Comparison of ENCODE assay signal across 16 mouse cellular contexts in genomic region chr14:11663661-11664215, GRCm38 (mm10).
DNase-seq lines count a peak whose midpoint lies in the region; ATAC-seq and TF ChIP-seq lines count a peak whose summit lies in the region.
"Had no signal": no experiment of that assay in that cellular context is flagged by ENCODE, and none has a peak within 500 bp of the region (broad histone marks: within the 10 kb centered on the region; RNA-seq: fewer than 3 reads in every experiment).

No protein-coding gene starts in this region.

- no peak overlapping the region for H3K4me3 ChIP-seq in forebrain, embryonic 10.5 days
- H3K4me3 ChIP-seq in forebrain, embryonic 13.5 days = no peak overlapping the region
- no peak overlapping the region for H3K4me3 ChIP-seq in hindbrain, postnatal 0 days (ENCODE audit: low read length)
- H3K4me3 ChIP-seq in hindbrain, embryonic 13.5 days = no peak overlapping the region
- no peak overlapping the region for H3K4me3 ChIP-seq in neural tube, embryonic 14.5 days (ENCODE audit: low read depth, low read length)
- H3K4me3 ChIP-seq: embryonic facial prominence, embryonic 12.5 days; hindbrain, embryonic 12.5 days; limb, embryonic 12.5 days; liver, embryonic 13.5 days had no signal

- ATAC-seq in forebrain, embryonic 13.5 days = no peak
- no peak for ATAC-seq in hindbrain, postnatal 0 days
- ATAC-seq in hindbrain, embryonic 13.5 days (ENCODE audit: low FRiP score) = no peak
- ATAC-seq in neural tube, embryonic 14.5 days (ENCODE audit: low read depth) = no peak
- ATAC-seq: CD4-positive, CD25-positive, alpha-beta regulatory T cell, adult 4 months had no signal

- no peak overlapping the region for H3K4me2 ChIP-seq in forebrain, embryonic 13.5 days
- H3K4me2 ChIP-seq in hindbrain, postnatal 0 days (ENCODE audit: low read depth, low read length) = no peak overlapping the region
- H3K4me2 ChIP-seq in hindbrain, embryonic 13.5 days = no peak overlapping the region
- H3K4me2 ChIP-seq in neural tube, embryonic 14.5 days (ENCODE audit: low read depth, low read length) = no peak overlapping the region; the same call in 1 of the 2 replicates
- H3K4me2 ChIP-seq: embryonic facial prominence, embryonic 12.5 days; hindbrain, embryonic 12.5 days; limb, embryonic 12.5 days; liver, embryonic 13.5 days had no signal

- H3K27me3 ChIP-seq in forebrain, embryonic 10.5 days (ENCODE audit: poor library complexity, severe bottlenecking) = peaks cover 45% of the 10 kb centered on the region
- H3K27me3 ChIP-seq in forebrain, embryonic 13.5 days = 0 out of 2 replicates have a peak, but pooled peaks cover 4% of the 10 kb centered on the region
- H3K27me3 ChIP-seq in hindbrain, postnatal 0 days (ENCODE audit: insufficient read depth, low read length) = no peaks in the 10 kb centered on the region
- H3K27me3 ChIP-seq in hindbrain, embryonic 13.5 days = no peaks in the 10 kb centered on the region
- H3K27me3 ChIP-seq in neural tube, embryonic 14.5 days (ENCODE audit: control insufficient read depth, insufficient read depth, low read length) = no peaks in the 10 kb centered on the region
- H3K27me3 ChIP-seq: embryonic facial prominence, embryonic 12.5 days; hindbrain, embryonic 12.5 days; liver, embryonic 13.5 days had no signal

- TF ChIP-seq CTCF in hindbrain, postnatal 0 days (IDR thresholded peaks at IDR 0.05; ENCODE audit: low read depth) = no peak

- H3K4me1 ChIP-seq in forebrain, embryonic 10.5 days = peaks cover 56% of the 10 kb centered on the region
- peaks cover 18% of the 10 kb centered on the region for H3K4me1 ChIP-seq in forebrain, embryonic 13.5 days
- peaks cover 10% of the 10 kb centered on the region; the same call in 1 of the 2 replicates for H3K4me1 ChIP-seq in hindbrain, postnatal 0 days (ENCODE audit: insufficient read depth, low read length)
- H3K4me1 ChIP-seq in hindbrain, embryonic 13.5 days (replicated peaks) = peaks cover 43% of the 10 kb centered on the region
- H3K4me1 ChIP-seq in neural tube, embryonic 14.5 days (ENCODE audit: control insufficient read depth, insufficient read depth, low read length) = peaks cover 9% of the 10 kb centered on the region
- H3K4me1 ChIP-seq: liver, embryonic 13.5 days had no signal

- H3K36me3 ChIP-seq in forebrain, embryonic 10.5 days (replicated peaks) = no peaks in the 10 kb centered on the region; the same call in 1 of the 2 replicates
- no peaks in the 10 kb centered on the region for H3K36me3 ChIP-seq in forebrain, embryonic 13.5 days (ENCODE audit: poor library complexity, severe bottlenecking)
- H3K36me3 ChIP-seq in hindbrain, postnatal 0 days (ENCODE audit: insufficient read depth, low read length) = no peaks in the 10 kb centered on the region
- no peaks in the 10 kb centered on the region for H3K36me3 ChIP-seq in hindbrain, embryonic 13.5 days
- H3K36me3 ChIP-seq in neural tube, embryonic 14.5 days (ENCODE audit: control insufficient read depth, insufficient read depth, low read length) = no peaks in the 10 kb centered on the region
- H3K36me3 ChIP-seq: embryonic facial prominence, embryonic 12.5 days; hindbrain, embryonic 12.5 days; limb, embryonic 12.5 days; liver, embryonic 13.5 days had no signal

- peak; percentile 25 for DNase-seq in forebrain, embryonic 10.5 days (ENCODE audit: extremely low spot score, low spot score)
- peak; percentile 41 for DNase-seq in hindbrain, postnatal 0 days (ENCODE audit: low spot score)
- DNase-seq in R1 (ENCODE audit: low read depth, low spot score) = peak; percentile 49
- no peak for DNase-seq in embryo, embryonic 9.5 days (ENCODE audit: extremely low spot score)
- no peak for DNase-seq in heart, postnatal 36 days
- DNase-seq: cerebellum, adult 8-10 months; kidney, adult 11 months; liver, embryonic 13.5 days had no signal

- peaks cover 3% of the 10 kb centered on the region; the same call in 1 of the 2 replicates for H3K9me3 ChIP-seq in forebrain, embryonic 10.5 days
- no peaks in the 10 kb centered on the region for H3K9me3 ChIP-seq in forebrain, embryonic 13.5 days (replicated peaks)
- no peaks in the 10 kb centered on the region for H3K9me3 ChIP-seq in hindbrain, postnatal 0 days (ENCODE audit: low read length)
- no peaks in the 10 kb centered on the region for H3K9me3 ChIP-seq in hindbrain, embryonic 13.5 days
- H3K9me3 ChIP-seq in neural tube, embryonic 14.5 days (ENCODE audit: control insufficient read depth, low read length) = no peaks in the 10 kb centered on the region
- H3K9me3 ChIP-seq: embryonic facial prominence, embryonic 12.5 days; hindbrain, embryonic 12.5 days; limb, embryonic 12.5 days had no signal

- intact Hi-C loops in heart, postnatal 36 days (cut with DNase I) = no loop called here

- no peak overlapping the region for H3K27ac ChIP-seq in forebrain, embryonic 10.5 days
- no peak overlapping the region for H3K27ac ChIP-seq in forebrain, embryonic 13.5 days
- 0 out of 2 replicates have a peak overlapping the region, but pooled peaks have one; percentile 5 for H3K27ac ChIP-seq in hindbrain, postnatal 0 days
- no peak overlapping the region for H3K27ac ChIP-seq in hindbrain, embryonic 13.5 days
- H3K27ac ChIP-seq in neural tube, embryonic 14.5 days (ENCODE audit: low read depth, low read length) = 0 out of 2 replicates have a peak overlapping the region, but pooled peaks have one; percentile 22
- H3K27ac ChIP-seq: embryonic facial prominence, embryonic 12.5 days; hindbrain, embryonic 12.5 days; liver, embryonic 13.5 days; macrophage had no signal

- 3% methylated on average over 11 of the region's 11 CpGs for WGBS in forebrain, embryonic 10.5 days
- WGBS in forebrain, embryonic 13.5 days = 7% methylated on average over 11 of the region's 11 CpGs
- 26% methylated on average over 11 of the region's 11 CpGs for WGBS in hindbrain, postnatal 0 days
- WGBS in hindbrain, embryonic 13.5 days = 15% methylated on average over 11 of the region's 11 CpGs
- 12% methylated on average over 11 of the region's 11 CpGs for WGBS in neural tube, embryonic 14.5 days

- no peak overlapping the region for H3K9ac ChIP-seq in forebrain, embryonic 13.5 days
- H3K9ac ChIP-seq in hindbrain, postnatal 0 days (replicated peaks; ENCODE audit: low read length) = no peak overlapping the region
- no peak overlapping the region for H3K9ac ChIP-seq in hindbrain, embryonic 13.5 days
- no peak overlapping the region for H3K9ac ChIP-seq in neural tube, embryonic 14.5 days (replicated peaks; ENCODE audit: low read depth, low read length)
- H3K9ac ChIP-seq: embryonic facial prominence, embryonic 12.5 days; hindbrain, embryonic 12.5 days; limb, embryonic 12.5 days; liver, embryonic 13.5 days had no signal

Comparison
In these comparisons a context has a peak if more than half of its experiments do, and no peak if none do; other contexts are left out.
1. H3K27ac ChIP-seq: peak in hindbrain, postnatal 0 days (single experiment) and neural tube, embryonic 14.5 days (single experiment); none in forebrain, embryonic 10.5 days (single experiment), forebrain, embryonic 13.5 days (single experiment) and hindbrain, embryonic 13.5 days (single experiment).
2. DNase-seq: peak in forebrain, embryonic 10.5 days (single experiment), hindbrain, postnatal 0 days (single experiment) and R1 (single experiment); none in embryo, embryonic 9.5 days (single experiment) and heart, postnatal 36 days (0 of 2).